Mouse (Mus musculus) v-Abl transformed pro-B cells (cell line): ENCODE data around the gene Nrxn2.

Experiments
- in situ Hi-C, 2 experiments: fragments of 400-800 bp; cut with MboI; formaldehyde crosslinking; loops; one replicate each; pipeline ENCODE4 v1.15.1; 2025; ENCODE audit not compliant: unreplicated experiment in 2 of 2

Nrxn2 gene

DNA sequence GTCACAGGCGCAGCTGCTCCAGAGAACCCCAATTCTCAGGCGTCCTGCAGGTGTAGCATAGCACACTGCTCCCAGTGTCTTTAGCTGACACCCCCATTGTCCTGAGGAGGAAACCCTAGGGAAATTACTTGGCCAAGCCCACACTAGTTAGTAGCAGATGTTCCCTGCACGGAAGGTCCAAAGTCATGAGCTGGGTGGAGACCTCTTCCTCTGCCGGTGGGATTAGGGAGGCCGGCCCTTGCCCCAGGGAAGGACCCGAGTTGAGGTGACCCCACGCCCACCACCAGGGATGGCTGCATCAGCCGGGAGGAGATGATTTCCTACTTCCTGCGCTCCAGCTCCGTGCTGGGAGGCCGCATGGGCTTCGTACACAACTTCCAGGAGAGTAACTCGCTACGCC is 5.7 kb upstream of the Nrxn2 start:
- in situ Hi-C loops, result loop anchor here (10.0 kb wide), 2 partner anchors 142 to 162 kb away; no protein-coding TSS in a partner anchor

DNA sequence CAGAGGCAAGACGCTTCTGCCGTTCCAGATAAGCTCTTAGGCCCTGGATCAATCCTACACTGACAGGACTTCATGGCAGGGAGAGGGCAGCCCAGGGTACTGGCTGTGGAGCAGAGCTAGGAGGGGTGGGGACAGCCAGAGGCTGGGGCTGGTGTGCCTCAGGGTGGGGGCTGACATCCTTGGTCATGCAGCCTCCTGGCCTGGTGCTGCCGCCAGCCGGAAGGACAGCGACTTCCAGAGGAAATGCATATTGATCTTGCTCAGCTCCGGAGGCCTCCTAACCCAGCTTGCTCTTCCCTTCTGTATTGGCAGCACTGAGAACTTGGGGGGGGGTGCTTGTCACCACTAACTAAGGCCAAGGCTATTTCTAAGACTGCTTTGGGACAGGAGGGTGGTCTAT is 3.1 kb upstream of the Nrxn2 start:
- in situ Hi-C loops, result loop anchor here (5.0 to 10.0 kb wide), 5 partner anchors 37 to 159 kb away; no protein-coding TSS in a partner anchor

GRCm38 (mm10) chr19:6416124-6416770 is 2.3 kb upstream of the Nrxn2 start:
- in situ Hi-C loops, result loop anchor here (5.0 to 10.0 kb wide), 5 partner anchors 36 to 159 kb away; no protein-coding TSS in a partner anchor

GRCm38 (mm10) chr19:6416894-6417761 is 1.4 kb upstream of the Nrxn2 start:
- in situ Hi-C loops, result loop anchor here (5.0 to 10.0 kb wide), 5 partner anchors 35 to 158 kb away; no protein-coding TSS in a partner anchor

- in situ Hi-C loops, result loop anchor here (5.0 to 10.0 kb wide), 5 partner anchors 33 to 156 kb away; no protein-coding TSS in a partner anchor
These were observed 607 bp downstream of the Nrxn2 start for GRCm38 (mm10) chr19:6418984-6419692.

DNA sequence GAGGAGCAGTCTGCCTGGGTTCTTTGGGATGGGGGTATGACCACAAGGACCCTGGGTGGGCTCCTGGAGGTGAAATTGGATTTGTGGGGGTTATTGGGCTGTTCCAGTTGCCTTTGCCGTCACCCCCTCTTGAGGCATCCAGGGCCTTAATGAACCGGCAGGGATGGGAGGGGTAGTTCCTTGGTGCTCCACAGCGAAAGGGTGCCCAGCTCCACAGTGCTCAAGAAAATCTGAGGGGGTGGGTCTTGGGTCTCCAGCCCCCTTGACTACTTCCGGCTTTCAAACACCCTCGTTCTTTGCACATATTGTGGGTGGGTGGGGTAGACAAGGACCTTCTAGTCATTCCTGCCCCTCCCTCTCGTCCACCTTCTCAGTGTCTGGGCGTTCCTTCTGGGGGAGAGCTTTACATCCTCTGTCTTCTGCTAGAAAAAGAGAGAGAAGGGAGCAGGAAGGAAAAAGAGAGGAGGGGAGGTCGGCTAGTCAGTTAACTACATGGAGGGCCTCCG is 1.3 kb downstream of the Nrxn2 start:
- in situ Hi-C loops, result loop anchor here (5.0 to 10.0 kb wide), 5 partner anchors 32 to 155 kb away; no protein-coding TSS in a partner anchor

- in situ Hi-C loops, result no loop called here
These were observed 2.1 kb downstream of the Nrxn2 start for GRCm38 (mm10) chr19:6420481-6421210.

- in situ Hi-C loops, result no loop called here
These were observed 2.7 kb downstream of the Nrxn2 start for GRCm38 (mm10) chr19:6421211-6421590.

GRCm38 (mm10) chr19:6422014-6422413 is 3.5 kb downstream of the Nrxn2 start:
- in situ Hi-C loops, result no loop called here

DNA sequence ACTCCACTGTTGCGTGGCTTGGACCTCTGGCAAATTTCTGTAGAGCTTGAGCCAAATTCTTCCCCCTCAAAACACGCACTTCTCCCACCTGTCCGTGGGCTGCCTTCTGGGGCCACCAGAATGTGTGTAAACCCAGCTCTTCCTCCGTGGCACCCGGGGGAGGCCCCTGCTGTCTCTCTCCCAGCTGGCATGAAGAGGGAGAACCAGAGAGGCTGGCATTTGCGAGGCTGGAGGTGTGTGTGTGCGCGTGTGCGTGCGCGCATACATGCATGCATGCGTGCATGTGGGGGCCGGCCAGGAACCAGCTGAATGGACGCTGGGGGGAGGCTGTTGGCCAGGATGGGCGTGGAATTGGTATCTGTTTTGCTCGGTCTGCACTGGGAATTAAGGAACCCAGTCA is 4.7 kb downstream of the Nrxn2 start:
- in situ Hi-C loops, result no loop called here

DNA sequence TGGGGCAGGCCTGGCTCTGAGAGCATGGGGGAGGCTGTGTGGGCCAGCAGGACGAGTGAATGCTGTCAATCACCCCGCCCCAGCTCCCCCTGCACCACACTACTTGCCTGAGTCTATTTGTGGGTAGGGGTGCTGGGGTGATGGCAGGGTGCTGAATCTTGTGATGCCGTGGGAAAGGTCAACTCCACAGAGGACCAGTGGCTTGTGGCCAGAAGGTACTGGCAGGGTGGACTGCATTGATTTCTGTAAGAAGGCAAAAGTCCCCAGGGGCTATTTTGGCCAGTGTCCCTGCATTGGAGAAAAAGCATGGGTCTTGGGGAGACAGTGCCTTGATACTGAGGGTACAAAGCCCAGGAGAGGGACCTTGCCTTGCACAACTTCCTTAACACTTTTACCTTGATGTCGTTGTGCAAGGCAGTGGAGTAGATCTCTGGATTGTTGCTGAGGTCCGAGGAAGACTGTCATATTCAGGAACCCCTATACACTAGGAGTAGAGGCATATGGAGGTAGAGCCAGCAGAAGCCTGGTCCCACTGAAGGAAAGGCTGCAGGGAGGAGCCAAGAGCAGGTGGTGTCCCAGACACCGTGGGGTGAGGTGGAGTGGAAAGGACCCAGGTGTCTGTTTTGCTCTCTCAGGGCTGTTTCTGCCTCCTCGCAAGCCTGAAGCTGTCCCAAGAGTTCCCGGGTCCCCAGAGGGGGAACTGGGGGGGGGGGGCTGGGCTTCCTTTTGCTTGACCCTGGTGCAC is 5.8 kb downstream of the Nrxn2 start:
- in situ Hi-C loops, result no loop called here

- in situ Hi-C loops, result no loop called here
These were observed 7.1 kb downstream of the Nrxn2 start for GRCm38 (mm10) chr19:6425595-6425994.

DNA sequence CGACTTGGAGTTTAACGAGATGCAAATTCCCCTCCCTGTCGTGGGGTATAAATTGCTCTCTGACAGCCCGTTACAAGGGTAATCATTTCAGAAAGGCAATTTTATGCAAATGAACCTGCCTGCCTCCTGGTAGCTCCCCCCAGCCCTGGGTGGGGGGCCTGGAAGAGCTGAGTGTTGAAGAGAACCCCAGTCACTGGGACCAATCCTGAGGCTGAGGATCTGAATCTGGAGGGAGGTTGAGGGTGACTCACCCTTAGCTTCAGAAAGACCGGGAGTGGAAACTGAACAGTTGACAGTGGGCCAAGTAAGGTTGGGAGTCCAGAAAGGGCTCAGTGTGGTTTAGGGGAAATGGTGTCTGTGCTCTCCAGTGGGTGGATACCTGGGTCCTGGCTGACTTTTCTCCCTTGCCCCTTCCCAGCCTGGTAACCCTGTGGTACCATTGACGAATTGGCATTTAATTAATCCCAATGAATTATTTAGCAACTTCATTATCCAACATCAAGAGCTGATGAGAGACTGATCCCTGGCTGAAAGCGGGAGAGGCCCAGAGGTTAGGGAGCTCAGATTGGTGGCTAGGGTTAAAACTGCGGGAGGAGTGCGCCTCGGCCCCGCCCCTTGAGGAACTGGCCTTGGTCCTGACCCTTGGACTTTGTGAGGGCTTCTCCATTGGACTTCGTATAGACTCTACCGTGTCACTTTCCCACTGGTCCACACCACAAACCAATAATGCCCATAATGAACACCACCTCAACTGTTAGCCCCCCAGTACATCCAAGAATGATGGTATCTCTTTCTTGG is 8.4 kb downstream of the Nrxn2 start:
- in situ Hi-C loops, result no loop called here

- in situ Hi-C loops, result no loop called here
These were observed 9.3 kb downstream of the Nrxn2 start for GRCm38 (mm10) chr19:6427653-6428434.

- in situ Hi-C loops, result no loop called here
These were observed 10.1 kb downstream of the Nrxn2 start for GRCm38 (mm10) chr19:6428501-6429200.

- in situ Hi-C loops, result no loop called here
These were observed 24.5 kb downstream of the Nrxn2 start for GRCm38 (mm10) chr19:6443016-6443415.

DNA sequence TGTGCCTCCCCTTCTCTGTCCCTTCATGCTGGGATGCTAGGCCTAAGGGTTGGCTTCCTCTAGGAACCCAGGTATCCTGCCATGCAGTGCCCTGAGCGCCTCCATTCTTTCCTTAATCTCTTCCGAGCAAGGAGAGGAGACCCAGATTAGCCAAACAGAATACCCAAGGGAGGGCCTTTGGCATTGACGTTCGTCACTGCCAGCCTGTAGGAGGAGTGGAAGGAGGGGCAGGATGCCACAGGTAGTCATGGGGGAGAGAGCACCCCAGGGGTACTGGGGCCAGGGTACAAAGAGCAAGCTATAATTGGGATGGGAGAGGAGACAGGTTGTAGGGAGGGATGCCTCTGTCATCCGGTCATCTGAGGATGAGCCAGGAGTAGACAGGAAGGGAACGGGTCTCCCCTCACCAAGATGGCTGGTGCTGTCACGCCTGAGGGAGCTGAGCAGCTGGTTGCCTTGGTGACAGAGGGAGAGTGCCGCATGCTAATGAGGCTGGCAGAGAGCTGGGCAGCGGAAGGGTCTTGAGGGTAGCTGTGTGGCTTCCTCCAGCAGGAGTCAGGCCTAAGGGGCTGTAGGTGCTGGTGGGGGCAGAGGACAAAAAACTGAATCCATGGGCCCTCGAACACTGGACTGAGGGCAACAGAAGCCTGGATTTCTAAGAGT is 27.4 kb downstream of the Nrxn2 start:
- in situ Hi-C loops, result loop anchor here (5.0 kb wide), 1 partner anchor 36 kb away; no protein-coding TSS in a partner anchor
